Mouse (Mus musculus) liver, embryonic 14.5 days (tissue): ENCODE measurements around the gene Tsc22d2. TPM values are rescaled to one million over a fixed set of nuclear protein-coding genes. Genes with fewer than 3 reads are reported as not detected.

Experiments
- ATAC-seq: fragments of 200-750 bp; cut with Nextera tagmentation; 2 replicates; pipeline ENCODE4 v1.8.0; 2017; ENCODE audit warnings: moderate number of reproducible peaks, mild to moderate bottlenecking, moderate library complexity; ENCODE audit not compliant: insufficient read depth
- DNase-seq, 3 experiments: peaks; one replicate each; pipeline ENCODE4 v3.0.0-alpha.2; 2012 to 2013; ENCODE audit warnings: low read depth in 3 of 3, low spot score in 3 of 3
- H3K27ac ChIP-seq: fragments of 300-500 bp; sonication (generic); 2 replicates; pipeline ENCODE4 v1.5.1; 2014; ENCODE audit warnings: moderate library complexity, mild to moderate bottlenecking, control low read depth, inconsistent platforms
- H3K27me3 ChIP-seq: fragments of 300-500 bp; sonication (generic); 2 replicates; pipeline ENCODE4 v1.6.1; 2014; ENCODE audit warnings: mild to moderate bottlenecking, low read length, moderate library complexity; ENCODE audit not compliant: control insufficient read depth, insufficient read depth
- H3K36me3 ChIP-seq: fragments of 300-500 bp; sonication (generic); replicated peaks from 2 replicates; pipeline ENCODE4 v1.6.1; 2014; ENCODE audit warnings: low read depth; ENCODE audit not compliant: control insufficient read depth, insufficient read depth
- H3K4me1 ChIP-seq, 2 experiments: fragments of 200-500 bp in 1 of 2; fragments of 300-500 bp in 1 of 2; sonication (generic) in 1 of 2; replicated peaks; 2 replicates each; pipeline ENCODE4 v1.6.1; 2012 to 2014; ENCODE audit warnings: antibody characterized with exemption in 1 of 2, inconsistent platforms in 1 of 2, low read length in 1 of 2; ENCODE audit not compliant: control insufficient read depth in 2 of 2, insufficient read depth in 2 of 2
- H3K4me2 ChIP-seq: fragments of 300-500 bp; sonication (generic); 2 replicates; pipeline ENCODE4 v1.6.1; 2014; ENCODE audit warnings: low read depth, mild to moderate bottlenecking, control low read depth, moderate library complexity
- H3K4me3 ChIP-seq, 2 experiments: fragments of 200-500 bp in 1 of 2; fragments of 300-500 bp in 1 of 2; sonication (generic) in 1 of 2; 2 replicates each; pipeline ENCODE4 v1.5.1; 2012 to 2014; ENCODE audit warnings: low read depth in 2 of 2, low read length in 2 of 2, mild to moderate bottlenecking in 2 of 2, control low read depth in 1 of 2, inconsistent platforms in 1 of 2, moderate library complexity in 1 of 2; ENCODE audit not compliant: insufficient read depth in 1 of 2
- H3K9ac ChIP-seq: fragments of 300-500 bp; sonication (generic); replicated peaks from 2 replicates; pipeline ENCODE4 v1.6.1; 2014; ENCODE audit warnings: mild to moderate bottlenecking, control low read depth, moderate library complexity
- H3K9me3 ChIP-seq: fragments of 300-500 bp; sonication (generic); 2 replicates; pipeline ENCODE4 v1.6.1; 2016; ENCODE audit warnings: low read length, mixed read lengths; ENCODE audit not compliant: control insufficient read depth
- CTCF ChIP-seq: IDR thresholded peaks from 2 replicates; pipeline ENCODE4 v1.5.1; 2016; ENCODE audit warnings: antibody characterized with exemption, low read depth, control low read depth
- EP300 ChIP-seq: IDR thresholded peaks from 2 replicates; pipeline ENCODE4 v1.6.1; 2016; ENCODE audit warnings: antibody characterized with exemption, low read depth
- WGBS: fragments of 180-500 bp; shearing (Covaris S2); extraction: QIAGEN DNeasy Blood & Tissue Kit; methylation state at CpG from one replicate; pipeline ENCODE4 v1.1.7; 2014; ENCODE audit not compliant: insufficient replicate concordance; 5-methylcytosine and 5-hydroxymethylcytosine counted together
- polyA plus RNA-seq, 2 experiments: library from polyadenylated mRNA; depleted of rRNA in 1 of 2; stranded (reverse) in 1 of 2; unstranded in 1 of 2; fragments of >200 nt; fragmentation: Nextera tagmentation in 1 of 2; extraction: Ambion mirVana in 1 of 2; gene quantifications; 2 replicates each; pipeline versions ENCODE4 v1.2.1 to v1.2.3; 2012 to 2014

Tsc22d2 gene
- polyA plus RNA-seq, 2 experiments: 4.3 TPM

GRCm38 (mm10) chr3:58515947-58516601, 101.6 kb downstream of the Tsc22d2 start:
- H3K27me3 ChIP-seq: no peaks in the 10 kb centered on the region
- no peak overlapping the region for H3K4me2 ChIP-seq
- ATAC-seq: no peak
- 63% methylated on average over 1 of the region's 1 CpGs for WGBS
- DNase-seq: no peak
- H3K4me1 ChIP-seq: peaks cover 0 to 7% of the 10 kb centered on the region in 2 experiments; a peak in 2 of 4 replicates
- TF ChIP-seq EP300 (no peak), CTCF (no peak)
- H3K4me3 ChIP-seq: no peak overlapping the region
- no peak overlapping the region for H3K27ac ChIP-seq
- H3K9me3 ChIP-seq: no peaks in the 10 kb centered on the region
- H3K9ac ChIP-seq: no peak overlapping the region
- H3K36me3 ChIP-seq: no peaks in the 10 kb centered on the region; the same call in 1 of the 2 replicates

Other genes starting within 250 kb of the Tsc22d2 start
- 22.7 and 35.4 TPM in 2 replicates for gene Eif2a, start 111.1 kb downstream of the Tsc22d2 start, polyA plus RNA-seq (2012; rRNA removed)
- gene Eif2a, start 111.1 kb downstream of the Tsc22d2 start, polyA plus RNA-seq (2014; fragmentation: Nextera tagmentation; extraction: Ambion mirVana): 29.3 and 34.1 TPM in 2 replicates
- 27.6 and 32.5 TPM in 2 replicates for gene Serp1, start 111.2 kb downstream of the Tsc22d2 start, polyA plus RNA-seq (2012; rRNA removed)
- gene Serp1, start 111.2 kb downstream of the Tsc22d2 start, polyA plus RNA-seq (2014; fragmentation: Nextera tagmentation; extraction: Ambion mirVana): 91.2 and 96.1 TPM in 2 replicates
- gene Selenot, start 161.9 kb downstream of the Tsc22d2 start, polyA plus RNA-seq (2012; rRNA removed): 22.3 and 28.5 TPM in 2 replicates
- 15.2 and 16.0 TPM in 2 replicates for gene Selenot, start 161.9 kb downstream of the Tsc22d2 start, polyA plus RNA-seq (2014; fragmentation: Nextera tagmentation; extraction: Ambion mirVana)
- gene Erich6, start 222.5 kb downstream of the Tsc22d2 start, polyA plus RNA-seq (2012; rRNA removed): 0.01 TPM in 1 of 2 replicates, not detected in the other
- gene Erich6, start 222.5 kb downstream of the Tsc22d2 start, polyA plus RNA-seq (2014; fragmentation: Nextera tagmentation; extraction: Ambion mirVana): not detected in 2 replicates